Mouse (Mus musculus) liver, adult 2 months (tissue): ENCODE results near the gene Sort1.

Source experiments
- CTCF ChIP-seq: fragments of 200-500 bp; IDR thresholded peaks from 2 replicates; pipeline ENCODE4 v1.5.1; 2011; ENCODE audit warnings: low read depth, low read length, control low read depth
- POLR2A ChIP-seq: fragments of 200-500 bp; IDR thresholded peaks from 2 replicates; pipeline ENCODE4 v1.6.1; 2011; ENCODE audit warnings: low read length, control low read depth; ENCODE audit not compliant: insufficient read depth; ENCODE audit errors: extremely low read depth

DNA sequence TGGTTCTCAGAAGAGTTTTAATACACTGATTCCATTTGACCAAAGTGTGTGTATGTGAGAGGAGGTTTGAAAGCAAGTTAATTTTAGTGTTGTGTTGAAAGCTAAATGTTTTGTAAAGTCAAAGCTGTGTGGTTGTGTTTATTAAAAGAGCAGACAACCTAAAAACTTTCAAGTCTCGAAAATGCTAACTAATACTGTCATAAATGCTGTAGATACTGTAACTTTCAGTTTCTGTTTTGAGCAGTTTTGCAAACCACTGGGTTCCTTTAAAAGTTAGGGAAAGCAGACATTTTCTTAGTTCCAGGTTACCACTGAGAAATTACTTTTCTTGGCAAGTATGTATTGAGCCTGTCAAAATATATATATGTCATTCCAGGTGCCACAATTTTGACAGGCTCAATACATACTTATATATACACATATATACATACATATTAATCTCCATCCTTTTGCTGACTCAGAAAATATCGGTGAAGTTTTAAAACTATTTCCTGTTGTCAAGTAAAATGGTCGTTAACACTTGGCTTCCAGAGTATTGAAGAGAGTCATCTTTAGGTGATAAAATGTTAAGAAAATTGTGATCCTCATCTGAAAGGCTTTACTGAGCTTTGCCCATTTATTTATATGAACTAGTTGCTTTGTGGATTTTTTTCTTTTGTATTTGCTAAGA, 25.9 kb upstream of the Sort1 start:
- no peak for TF ChIP-seq CTCF
- TF ChIP-seq POLR2A, result no peak
